Mouse (Mus musculus) MEL (cell line): ENCODE measurements around the gene Atrip. TPM values are rescaled to one million over a fixed set of nuclear protein-coding genes. Genes with fewer than 3 reads are reported as not detected.

ENCODE experiments used
- DNase-seq: peaks from one replicate; pipeline ENCODE4 v3.0.0; 2011; ENCODE audit warnings: low read depth, low spot score
- H3K27ac ChIP-seq: 2 replicates; pipeline ENCODE4 v1.5.1; 2012; ENCODE audit warnings: low read depth, mild to moderate bottlenecking, control low read depth, low read length, moderate library complexity; ENCODE audit not compliant: control insufficient read depth
- H3K27me3 ChIP-seq, 2 experiments: fragments of 150-350 bp in 1 of 2; sonication (generic) in 1 of 2; 2 replicates each; pipeline ENCODE4 v1.6.1; 2012; ENCODE audit warnings: low read length in 2 of 2, mild to moderate bottlenecking in 2 of 2, improper control_type of control experiment in 1 of 2, moderate library complexity in 1 of 2; ENCODE audit not compliant: insufficient read depth in 2 of 2, control insufficient read depth in 1 of 2
- H3K36me3 ChIP-seq, 2 experiments: 2 replicates each; pipeline ENCODE4 v1.6.1; 2012 to 2014; ENCODE audit warnings: low read length in 2 of 2, improper control_type of control experiment in 1 of 2, inconsistent platforms in 1 of 2, mild to moderate bottlenecking in 1 of 2; ENCODE audit not compliant: insufficient read depth in 2 of 2, control insufficient read depth in 1 of 2
- H3K4me1 ChIP-seq, 2 experiments: fragments of 150-350 bp in 1 of 2; sonication (generic) in 1 of 2; 2 replicates each; pipeline ENCODE4 v1.6.1; 2012; ENCODE audit warnings: low read length in 2 of 2, improper control_type of control experiment in 1 of 2, mild to moderate bottlenecking in 1 of 2; ENCODE audit not compliant: insufficient read depth in 2 of 2, control insufficient read depth in 1 of 2
- H3K4me3 ChIP-seq, 2 experiments: fragments of 150-350 bp in 1 of 2; sonication (generic) in 1 of 2; 2 replicates each; pipeline ENCODE4 v1.5.1; 2012; ENCODE audit warnings: low read depth in 2 of 2, low read length in 2 of 2, mild to moderate bottlenecking in 2 of 2, moderate library complexity in 2 of 2, control low read depth in 1 of 2, improper control_type of control experiment in 1 of 2; ENCODE audit not compliant: control insufficient read depth in 1 of 2, insufficient read depth in 1 of 2
- H3K79me2 ChIP-seq: 2 replicates; pipeline ENCODE4 v1.6.1; 2012; ENCODE audit warnings: mild to moderate bottlenecking, low read length, moderate library complexity; ENCODE audit not compliant: control insufficient read depth, poor library complexity, insufficient read depth
- H3K9ac ChIP-seq: 2 replicates; pipeline ENCODE4 v1.6.1; 2012; ENCODE audit warnings: low read depth, mild to moderate bottlenecking, control low read depth, low read length, moderate library complexity; ENCODE audit not compliant: control insufficient read depth, poor library complexity, severe bottlenecking
- H3K9me3 ChIP-seq: fragments of 150-350 bp; sonication (generic); replicated peaks from 2 replicates; pipeline ENCODE4 v1.6.1; 2012; ENCODE audit warnings: mild to moderate bottlenecking, low read length, improper control_type of control experiment, moderate library complexity; ENCODE audit not compliant: insufficient read depth
- E2F4 ChIP-seq: IDR thresholded peaks from 2 replicates; pipeline ENCODE4 v1.6.1; 2011; ENCODE audit warnings: low read depth, low read length, improper control_type of control experiment, borderline replicate concordance
- GATA1 ChIP-seq: IDR thresholded peaks from 2 replicates; pipeline ENCODE4 v1.6.1; 2011; ENCODE audit warnings: low read depth, low read length, improper control_type of control experiment
- JUND ChIP-seq: IDR thresholded peaks from 2 replicates; pipeline ENCODE4 v1.6.1; 2011; ENCODE audit warnings: low read depth, mild to moderate bottlenecking, improper control_type of control experiment, low read length
- MAZ ChIP-seq: IDR thresholded peaks from 2 replicates; pipeline ENCODE4 v1.6.1; 2012; ENCODE audit warnings: low read depth, mild to moderate bottlenecking, inconsistent platforms, low read length, improper control_type of control experiment
- MEF2A ChIP-seq: IDR thresholded peaks from 2 replicates; pipeline ENCODE4 v1.6.1; 2014; ENCODE audit warnings: low read depth, mild to moderate bottlenecking, inconsistent platforms, low read length, improper control_type of control experiment; ENCODE audit not compliant: poor library complexity, insufficient replicate concordance, severe bottlenecking; ENCODE audit errors: extremely low read depth
- MYB ChIP-seq: IDR thresholded peaks from 2 replicates; pipeline ENCODE4 v1.6.1; 2011; ENCODE audit warnings: mild to moderate bottlenecking, low read depth, low read length, improper control_type of control experiment
- MYC ChIP-seq: IDR thresholded peaks from 2 replicates; pipeline ENCODE4 v1.6.1; 2011; ENCODE audit warnings: low read depth, mild to moderate bottlenecking, low read length, improper control_type of control experiment, moderate library complexity
- NELFE ChIP-seq: IDR thresholded peaks from 2 replicates; pipeline ENCODE4 v1.6.1; 2011; ENCODE audit warnings: low read depth, low read length, improper control_type of control experiment
- POLR2AphosphoS5 ChIP-seq: IDR thresholded peaks from 2 replicates; pipeline ENCODE4 v1.6.1; 2012; ENCODE audit warnings: low read depth, borderline replicate concordance, mild to moderate bottlenecking, inconsistent platforms, low read length, moderate library complexity, mixed read lengths
- SIN3A ChIP-seq: IDR thresholded peaks from 2 replicates; pipeline ENCODE4 v1.6.1; 2012; ENCODE audit warnings: low read length, improper control_type of control experiment, inconsistent platforms
- SMC3 ChIP-seq: IDR thresholded peaks from 2 replicates; pipeline ENCODE4 v1.6.1; 2011; ENCODE audit warnings: low read depth, low read length, improper control_type of control experiment
- TAL1 ChIP-seq: IDR thresholded peaks from 2 replicates; pipeline ENCODE4 v1.6.1; 2012; ENCODE audit warnings: mild to moderate bottlenecking, inconsistent platforms, low read length, moderate library complexity, mixed read lengths
- USF1 ChIP-seq: IDR thresholded peaks from 2 replicates; pipeline ENCODE4 v1.6.1; 2014; ENCODE audit warnings: low read depth, mild to moderate bottlenecking, inconsistent platforms, low read length, improper control_type of control experiment, moderate library complexity
- USF2 ChIP-seq, 2 experiments: IDR thresholded peaks; 2 replicates each; pipeline ENCODE4 v1.6.1; 2011 to 2012; ENCODE audit warnings: improper control_type of control experiment in 2 of 2, low read length in 2 of 2, borderline replicate concordance in 1 of 2, inconsistent platforms in 1 of 2, low read depth in 1 of 2, mild to moderate bottlenecking in 1 of 2; ENCODE audit not compliant: insufficient read depth in 1 of 2
- ZKSCAN1 ChIP-seq: IDR thresholded peaks from 2 replicates; pipeline ENCODE4 v1.6.1; 2012; ENCODE audit warnings: low read depth, mild to moderate bottlenecking, inconsistent platforms, low read length, improper control_type of control experiment, moderate library complexity
- ZNF384 ChIP-seq: IDR thresholded peaks from 2 replicates; pipeline ENCODE4 v1.6.1; 2012; ENCODE audit warnings: low read depth, mild to moderate bottlenecking, inconsistent platforms, low read length, improper control_type of control experiment
- polyA plus RNA-seq, 2 experiments: library from polyadenylated mRNA; stranded (reverse) in 1 of 2; unstranded in 1 of 2; fragments of >175 nt in 1 of 2; fragments of >200 nt in 1 of 2; gene quantifications; 2 replicates each; pipeline versions ENCODE4 v1.2.1 to v1.2.4; 2012; ENCODE audit warnings: low replicate concordance in 2 of 2, low read depth in 1 of 2; ENCODE audit not compliant: insufficient read length in 2 of 2, insufficient read depth in 1 of 2, missing spikeins in 1 of 2
- total RNA-seq: library from RNA; depleted of rRNA; stranded (reverse); fragments of 300-350 nt; gene quantifications from 2 replicates; pipeline ENCODE4 v1.2.3, GENCODE M21; 2012

The Atrip gene
- total and polyA plus RNA-seq, 3 experiments, result 18.4 to 35.3 TPM; not detected in 1

DNA sequence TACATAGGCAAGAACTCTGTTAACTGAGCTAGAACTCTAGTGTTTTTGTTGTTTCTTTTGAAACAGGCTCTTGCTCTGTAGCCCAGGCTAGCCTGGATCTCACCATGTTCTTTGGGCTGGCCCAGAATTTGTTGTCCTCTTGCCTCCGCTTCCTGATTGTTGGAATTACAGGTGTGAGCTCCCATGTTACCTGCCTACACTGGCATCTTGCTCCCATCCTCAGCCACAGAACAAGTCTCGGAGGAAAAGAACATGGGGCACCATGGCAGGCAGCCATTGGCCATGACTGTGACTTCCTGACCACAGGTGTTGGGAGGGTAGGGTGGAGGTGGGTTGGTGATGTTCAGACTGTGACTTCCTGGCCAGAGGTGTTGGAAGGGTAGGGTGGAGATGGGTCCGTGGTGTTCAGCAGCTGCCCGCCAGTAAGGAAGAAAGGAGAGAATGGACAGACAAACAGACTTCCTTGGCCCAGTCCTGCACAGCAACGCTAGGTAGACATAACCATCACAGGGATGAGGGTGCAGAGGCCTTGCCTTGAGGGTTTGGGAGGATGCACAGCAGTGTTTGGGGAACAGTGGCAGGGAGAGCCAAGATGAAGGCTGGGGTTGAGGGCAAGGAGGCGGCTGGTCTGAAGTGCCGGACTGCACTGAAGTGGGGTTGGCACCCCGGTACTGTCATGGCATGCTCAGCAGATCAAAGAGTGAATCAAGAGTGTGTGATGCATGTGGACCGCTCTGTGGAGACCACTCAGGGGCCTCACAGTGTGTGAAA is 21.2 kb downstream of the Atrip start:
- Histone ChIP-seq H3K27ac (no peak overlapping the region), H3K9ac (no peak overlapping the region), H3K9me3 (no peaks in the 10 kb centered on the region), H3K4me1 (peaks cover 5 to 19% of the 10 kb centered on the region in 2 experiments), H3K79me2 (peaks cover 2% of the 10 kb centered on the region; the same call in 1 of the 2 replicates), H3K4me3 (no peak overlapping the region), H3K27me3 (no peaks in the 10 kb centered on the region), H3K36me3 (peaks cover 0 to 19% of the 10 kb centered on the region in 2 experiments; a peak in 2 of 4 replicates)
- no peak for DNase-seq
- TF ChIP-seq GATA1, result no peak
- TF ChIP-seq NELFE, result no peak
- no peak for TF ChIP-seq SMC3
- no peak for TF ChIP-seq MYB
- TF ChIP-seq ZKSCAN1, result no peak
- no peak for TF ChIP-seq MYC
- no peak for TF ChIP-seq TAL1
- no peak for TF ChIP-seq USF2 (IDR thresholded peaks at IDR 0.05; ENCODE audit: borderline replicate concordance in 1 of 2, insufficient read depth in 1 of 2, low read depth in 1 of 2, low read length in 2 of 2)
- TF ChIP-seq SIN3A, result no peak
- TF ChIP-seq POLR2AphosphoS5, result no peak
- TF ChIP-seq JUND, result no peak
- no peak for TF ChIP-seq MEF2A
- TF ChIP-seq MAZ, result no peak
- no peak for TF ChIP-seq ZNF384
- no peak for TF ChIP-seq E2F4

DNA sequence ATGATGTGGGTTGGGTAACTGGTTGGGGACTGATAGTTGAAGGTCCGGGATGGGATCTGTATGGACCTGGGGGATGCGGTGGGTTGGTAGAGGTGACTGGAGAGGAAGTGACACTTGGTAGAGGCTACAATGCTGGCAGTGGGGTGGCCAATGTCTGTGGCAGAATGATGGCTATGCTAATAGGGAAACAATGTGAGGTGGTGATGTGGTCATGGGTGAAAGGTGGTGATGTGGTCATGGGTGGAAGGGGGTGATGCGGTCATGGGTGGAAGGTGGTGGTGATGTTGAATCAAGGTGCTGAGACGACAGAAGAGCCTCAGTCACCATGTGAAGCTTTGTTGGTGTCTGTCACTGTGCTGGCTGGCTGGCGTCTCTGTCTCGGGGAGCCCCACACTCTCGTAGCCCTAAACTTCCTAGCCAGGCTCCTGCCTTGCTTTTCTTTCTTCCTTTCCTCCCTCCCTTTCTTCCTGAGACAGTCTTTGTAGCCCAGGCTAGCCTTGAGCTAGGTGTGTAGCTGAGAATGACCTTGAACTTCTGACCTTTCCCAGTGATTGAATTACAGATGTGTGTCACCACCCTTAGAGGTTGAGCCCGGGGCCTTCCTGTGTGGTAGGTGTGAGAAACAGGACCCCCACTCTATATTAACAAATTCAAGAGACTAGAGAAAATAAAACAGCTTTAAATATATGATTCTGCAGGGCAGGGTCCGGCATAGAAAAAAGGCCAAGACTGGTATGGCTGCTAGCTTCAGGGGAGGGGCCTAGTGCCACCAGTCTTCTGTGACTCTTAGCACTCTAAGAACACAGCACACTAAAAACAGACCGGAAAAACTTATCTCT is 22.1 kb downstream of the Atrip start:
- H3K4me3 ChIP-seq, result no peak overlapping the region
- H3K9ac ChIP-seq, result no peak overlapping the region
- H3K27ac ChIP-seq, result no peak overlapping the region
- TF ChIP-seq SMC3 (no peak), MAZ (no peak), TAL1 (no peak), JUND (no peak), USF1 (no peak), NELFE (no peak)
- TF ChIP-seq, all 39 proteins: peak for 0
- peaks cover 3 to 12% of the 10 kb centered on the region in 2 experiments; a peak in 3 of 4 replicates for H3K4me1 ChIP-seq
- H3K27me3 ChIP-seq, result no peaks in the 10 kb centered on the region
- peaks cover 2% of the 10 kb centered on the region; the same call in 1 of the 2 replicates for H3K79me2 ChIP-seq
- H3K36me3 ChIP-seq, result peaks cover 0 to 11% of the 10 kb centered on the region in 2 experiments; a peak in 2 of 4 replicates
- no peak for DNase-seq
- H3K9me3 ChIP-seq, result no peaks in the 10 kb centered on the region
